Mouse (Mus musculus): ENCODE results near the gene Aim2. TPM values are rescaled to one million over a fixed set of nuclear protein-coding genes. Genes with fewer than 3 reads are reported as not detected.

Aim2 gene
- polyA plus RNA-seq, 1 experiment from 2014 or later: 3.9 TPM

- Histone ChIP-seq H3K9me3 (ENCODE audit: control insufficient read depth, low read length) (no peaks in the 10 kb centered on the region), H3K4me2 (ENCODE audit: low read length) (no peak overlapping the region), H3K9ac (ENCODE audit: low read length) (no peak overlapping the region), H3K27me3 (replicated peaks; ENCODE audit: control insufficient read depth, insufficient read depth, low read length) (no peaks in the 10 kb centered on the region), H3K27ac (ENCODE audit: low read depth) (peak overlapping the region; percentile 14; the same call in 1 of the 2 replicates), H3K4me1 (replicated peaks; ENCODE audit: control insufficient read depth, insufficient read depth, low read length) (no peaks in the 10 kb centered on the region), H3K36me3 (ENCODE audit: control insufficient read depth, insufficient read depth, low read length) (no peaks in the 10 kb centered on the region), H3K4me3 (ENCODE audit: low read depth, low read length) (no peak overlapping the region)
- no peak for DNase-seq (ENCODE audit: low spot score)
- 82% methylated on average over 1 of the region's 1 CpGs for WGBS
- ATAC-seq (replicated peaks; ENCODE audit: low FRiP score, low TSS enrichment, low read depth): peak; percentile 86
Measured at GRCm38 (mm10) chr1:173418936-173419621, 68.4 kb downstream of the Aim2 start.

- DNase-seq (ENCODE audit: low spot score) (no peak), ATAC-seq (replicated peaks; ENCODE audit: low FRiP score, low TSS enrichment, low read depth) (no peak)
- Histone ChIP-seq H3K27ac (ENCODE audit: low read depth) (no peak overlapping the region), H3K4me1 (replicated peaks; ENCODE audit: control insufficient read depth, insufficient read depth, low read length) (no peaks in the 10 kb centered on the region), H3K36me3 (ENCODE audit: control insufficient read depth, insufficient read depth, low read length) (no peaks in the 10 kb centered on the region), H3K9me3 (ENCODE audit: control insufficient read depth, low read length) (no peaks in the 10 kb centered on the region), H3K27me3 (replicated peaks; ENCODE audit: control insufficient read depth, insufficient read depth, low read length) (no peaks in the 10 kb centered on the region), H3K9ac (ENCODE audit: low read length) (no peak overlapping the region), H3K4me3 (ENCODE audit: low read depth, low read length) (no peak overlapping the region), H3K4me2 (ENCODE audit: low read length) (no peak overlapping the region)
- 82% methylated on average over 6 of the region's 6 CpGs for WGBS
Measured at GRCm38 (mm10) chr1:173420374-173420773, 69.7 kb downstream of the Aim2 start.

- Histone ChIP-seq H3K9me3 (ENCODE audit: control insufficient read depth, low read length) (no peaks in the 10 kb centered on the region), H3K9ac (ENCODE audit: low read length) (no peak overlapping the region), H3K27me3 (replicated peaks; ENCODE audit: control insufficient read depth, insufficient read depth, low read length) (no peaks in the 10 kb centered on the region), H3K4me3 (ENCODE audit: low read depth, low read length) (no peak overlapping the region), H3K27ac (ENCODE audit: low read depth) (no peak overlapping the region), H3K4me1 (replicated peaks; ENCODE audit: control insufficient read depth, insufficient read depth, low read length) (no peaks in the 10 kb centered on the region), H3K36me3 (ENCODE audit: control insufficient read depth, insufficient read depth, low read length) (no peaks in the 10 kb centered on the region), H3K4me2 (ENCODE audit: low read length) (no peak overlapping the region)
- WGBS: 63% methylated on average over 2 of the region's 2 CpGs
- ATAC-seq (replicated peaks; ENCODE audit: low FRiP score, low TSS enrichment, low read depth) (no peak), DNase-seq (ENCODE audit: low spot score) (no peak)
Measured at GRCm38 (mm10) chr1:173426345-173426744, 75.7 kb downstream of the Aim2 start.

- Histone ChIP-seq H3K4me3 (ENCODE audit: low read depth, low read length) (no peak overlapping the region), H3K9ac (ENCODE audit: low read length) (no peak overlapping the region), H3K27ac (ENCODE audit: low read depth) (no peak overlapping the region), H3K4me1 (replicated peaks; ENCODE audit: control insufficient read depth, insufficient read depth, low read length) (no peaks in the 10 kb centered on the region), H3K4me2 (ENCODE audit: low read length) (no peak overlapping the region), H3K36me3 (ENCODE audit: control insufficient read depth, insufficient read depth, low read length) (no peaks in the 10 kb centered on the region), H3K9me3 (ENCODE audit: control insufficient read depth, low read length) (no peaks in the 10 kb centered on the region), H3K27me3 (replicated peaks; ENCODE audit: control insufficient read depth, insufficient read depth, low read length) (no peaks in the 10 kb centered on the region)
- no peak for ATAC-seq (replicated peaks; ENCODE audit: low FRiP score, low TSS enrichment, low read depth)
- DNase-seq (ENCODE audit: low spot score): no peak
- WGBS: 85% methylated on average over 8 of the region's 8 CpGs
Measured at GRCm38 (mm10) chr1:173427385-173427784, 76.7 kb downstream of the Aim2 start.

- H3K4me2 ChIP-seq (ENCODE audit: low read length): no peak overlapping the region
- no peak overlapping the region for H3K27ac ChIP-seq (ENCODE audit: low read depth)
- DNase-seq (ENCODE audit: low spot score) (no peak), ATAC-seq (replicated peaks; ENCODE audit: low FRiP score, low TSS enrichment, low read depth) (no peak)
- H3K4me1 ChIP-seq (replicated peaks; ENCODE audit: control insufficient read depth, insufficient read depth, low read length): no peaks in the 10 kb centered on the region
- no peaks in the 10 kb centered on the region for H3K27me3 ChIP-seq (replicated peaks; ENCODE audit: control insufficient read depth, insufficient read depth, low read length)
- no peak overlapping the region for H3K4me3 ChIP-seq (ENCODE audit: low read depth, low read length)
- 84% methylated on average over 5 of the region's 5 CpGs for WGBS
- no peak overlapping the region for H3K9ac ChIP-seq (ENCODE audit: low read length)
- no peaks in the 10 kb centered on the region for H3K9me3 ChIP-seq (ENCODE audit: control insufficient read depth, low read length)
- no peaks in the 10 kb centered on the region for H3K36me3 ChIP-seq (ENCODE audit: control insufficient read depth, insufficient read depth, low read length)
Measured at GRCm38 (mm10) chr1:173429995-173430699, 79.5 kb downstream of the Aim2 start.

GRCm38 (mm10) chr1:173432411-173432810 is 81.7 kb downstream of the Aim2 start:
- no peak for ATAC-seq (replicated peaks; ENCODE audit: low FRiP score, low TSS enrichment, low read depth)
- WGBS: 68% methylated on average over 2 of the region's 2 CpGs
- H3K4me3 ChIP-seq (ENCODE audit: low read depth, low read length): no peak overlapping the region

GRCm38 (mm10) chr1:173437161-173437953 is 86.7 kb downstream of the Aim2 start:
- H3K36me3 ChIP-seq (ENCODE audit: control insufficient read depth, insufficient read depth, low read length): no peaks in the 10 kb centered on the region
- no peaks in the 10 kb centered on the region for H3K27me3 ChIP-seq (replicated peaks; ENCODE audit: control insufficient read depth, insufficient read depth, low read length)
- 62% methylated on average over 6 of the region's 6 CpGs for WGBS
- no peak overlapping the region for H3K27ac ChIP-seq (ENCODE audit: low read depth)
- no peak overlapping the region for H3K4me2 ChIP-seq (ENCODE audit: low read length)
- H3K4me1 ChIP-seq (replicated peaks; ENCODE audit: control insufficient read depth, insufficient read depth, low read length): no peaks in the 10 kb centered on the region
- H3K4me3 ChIP-seq (ENCODE audit: low read depth, low read length): no peak overlapping the region
- no peak overlapping the region for H3K9ac ChIP-seq (ENCODE audit: low read length)
- no peaks in the 10 kb centered on the region for H3K9me3 ChIP-seq (ENCODE audit: control insufficient read depth, low read length)
- DNase-seq (ENCODE audit: low spot score): no peak
- ATAC-seq (replicated peaks; ENCODE audit: low FRiP score, low TSS enrichment, low read depth): no peak

More at GRCm38 (mm10) chr1:173432411-173432810, 81.7 kb downstream of the Aim2 start:
- DNase-seq (ENCODE audit: low spot score): no peak
- H3K36me3 ChIP-seq (ENCODE audit: control insufficient read depth, insufficient read depth, low read length): no peaks in the 10 kb centered on the region
- H3K9me3 ChIP-seq (ENCODE audit: control insufficient read depth, low read length): no peaks in the 10 kb centered on the region
- no peak overlapping the region for H3K9ac ChIP-seq (ENCODE audit: low read length)
- H3K27ac ChIP-seq (ENCODE audit: low read depth): no peak overlapping the region
- no peak overlapping the region for H3K4me2 ChIP-seq (ENCODE audit: low read length)
- no peaks in the 10 kb centered on the region for H3K27me3 ChIP-seq (replicated peaks; ENCODE audit: control insufficient read depth, insufficient read depth, low read length)
- H3K4me1 ChIP-seq (replicated peaks; ENCODE audit: control insufficient read depth, insufficient read depth, low read length): no peaks in the 10 kb centered on the region

GRCm38 (mm10) chr1:173440681-173441080 is 90.0 kb downstream of the Aim2 start:
- Histone ChIP-seq H3K36me3 (ENCODE audit: control insufficient read depth, insufficient read depth, low read length) (no peaks in the 10 kb centered on the region), H3K4me3 (ENCODE audit: low read depth, low read length) (no peak overlapping the region), H3K9me3 (ENCODE audit: control insufficient read depth, low read length) (no peaks in the 10 kb centered on the region), H3K27me3 (replicated peaks; ENCODE audit: control insufficient read depth, insufficient read depth, low read length) (no peaks in the 10 kb centered on the region), H3K4me1 (replicated peaks; ENCODE audit: control insufficient read depth, insufficient read depth, low read length) (no peaks in the 10 kb centered on the region), H3K4me2 (ENCODE audit: low read length) (no peak overlapping the region), H3K27ac (ENCODE audit: low read depth) (no peak overlapping the region), H3K9ac (ENCODE audit: low read length) (no peak overlapping the region)
- ATAC-seq (replicated peaks; ENCODE audit: low FRiP score, low TSS enrichment, low read depth) (no peak), DNase-seq (ENCODE audit: low spot score) (no peak)
- 50% methylated on average over 1 of the region's 1 CpGs for WGBS
